Mouse (Mus musculus) heart, embryonic 15.5 days (tissue): ENCODE results near the gene Ppef1. TPM values are rescaled to one million over a fixed set of nuclear protein-coding genes. Genes with fewer than 3 reads are reported as not detected.

ENCODE experiments used
- ATAC-seq: fragments of 200-750 bp; cut with Nextera tagmentation; replicated peaks from 2 replicates; pipeline ENCODE4 v1.8.0; 2017; ENCODE audit warnings: low read depth, moderate TSS enrichment; ENCODE audit not compliant: insufficient number of reproducible peaks, insufficient read depth, low FRiP score
- H3K27ac ChIP-seq: fragments of 300-500 bp; sonication (generic); 2 replicates; pipeline ENCODE4 v1.5.1; 2015; ENCODE audit warnings: mild to moderate bottlenecking, inconsistent platforms
- H3K27me3 ChIP-seq: fragments of 300-500 bp; sonication (generic); 2 replicates; pipeline ENCODE4 v1.6.1; 2015; ENCODE audit warnings: inconsistent platforms
- H3K36me3 ChIP-seq: fragments of 300-500 bp; sonication (generic); 2 replicates; pipeline ENCODE4 v1.6.1; 2015; ENCODE audit warnings: mild to moderate bottlenecking, inconsistent platforms
- H3K4me1 ChIP-seq: fragments of 300-500 bp; sonication (generic); replicated peaks from 2 replicates; pipeline ENCODE4 v1.6.1; 2015; ENCODE audit warnings: inconsistent platforms
- H3K4me2 ChIP-seq: fragments of 300-500 bp; sonication (generic); 2 replicates; pipeline ENCODE4 v1.6.1; 2015; ENCODE audit warnings: inconsistent platforms, mild to moderate bottlenecking, moderate library complexity
- H3K4me3 ChIP-seq: fragments of 300-500 bp; sonication (generic); 2 replicates; pipeline ENCODE4 v1.5.1; 2015; ENCODE audit warnings: mild to moderate bottlenecking, inconsistent platforms
- H3K9ac ChIP-seq: fragments of 300-500 bp; sonication (generic); 2 replicates; pipeline ENCODE4 v1.6.1; 2015; ENCODE audit warnings: mild to moderate bottlenecking, inconsistent platforms
- H3K9me3 ChIP-seq: fragments of 300-500 bp; sonication (generic); replicated peaks from 2 replicates; pipeline ENCODE4 v1.6.1; 2016; ENCODE audit warnings: inconsistent platforms
- WGBS: fragments of 180-500 bp; shearing (Covaris S2); methylation state at CpG from one replicate; pipeline ENCODE4 v1.1.7; 2015; ENCODE audit warnings: mixed read lengths; 5-methylcytosine and 5-hydroxymethylcytosine counted together
- polyA plus RNA-seq: library from polyadenylated mRNA; unstranded; fragments of >200 nt; fragmentation: Nextera tagmentation; extraction: Ambion mirVana; gene quantifications from 2 replicates; pipeline ENCODE4 v1.2.1, GENCODE M21; 2015

The Ppef1 gene
- polyA plus RNA-seq, 1 experiment from 2014 or later: 0.11 TPM

DNA sequence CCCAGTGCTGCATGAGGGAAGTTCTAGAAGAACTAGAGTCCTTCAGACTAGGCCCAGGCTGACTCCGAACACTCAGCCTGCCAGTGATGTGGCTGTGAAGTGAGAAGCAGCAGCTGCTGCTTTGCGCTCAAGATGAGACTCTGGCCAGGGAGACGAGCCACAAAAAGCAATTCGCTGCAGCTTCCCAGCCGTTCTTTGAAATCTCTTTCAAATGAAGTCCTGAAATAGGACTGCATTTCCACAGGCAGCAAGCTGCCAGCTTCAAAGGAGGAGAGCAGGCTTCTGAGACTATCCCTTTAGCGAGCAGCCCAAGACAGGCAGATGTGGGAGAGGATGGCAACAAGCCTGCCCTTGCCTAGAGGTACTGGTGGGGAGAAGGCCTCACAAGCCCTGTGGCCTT is 142.6 kb downstream of the Ppef1 start:
- H3K4me3 ChIP-seq: no peak overlapping the region
- ATAC-seq: no peak
- no peaks in the 10 kb centered on the region for H3K9me3 ChIP-seq
- H3K27me3 ChIP-seq: no peaks in the 10 kb centered on the region
- peak overlapping the region; percentile 25 for H3K27ac ChIP-seq
- no peaks in the 10 kb centered on the region for H3K36me3 ChIP-seq
- WGBS: 73% methylated on average over 6 of the region's 6 CpGs
- H3K4me1 ChIP-seq: peaks cover 8% of the 10 kb centered on the region
- no peak overlapping the region for H3K9ac ChIP-seq
- no peak overlapping the region for H3K4me2 ChIP-seq

DNA sequence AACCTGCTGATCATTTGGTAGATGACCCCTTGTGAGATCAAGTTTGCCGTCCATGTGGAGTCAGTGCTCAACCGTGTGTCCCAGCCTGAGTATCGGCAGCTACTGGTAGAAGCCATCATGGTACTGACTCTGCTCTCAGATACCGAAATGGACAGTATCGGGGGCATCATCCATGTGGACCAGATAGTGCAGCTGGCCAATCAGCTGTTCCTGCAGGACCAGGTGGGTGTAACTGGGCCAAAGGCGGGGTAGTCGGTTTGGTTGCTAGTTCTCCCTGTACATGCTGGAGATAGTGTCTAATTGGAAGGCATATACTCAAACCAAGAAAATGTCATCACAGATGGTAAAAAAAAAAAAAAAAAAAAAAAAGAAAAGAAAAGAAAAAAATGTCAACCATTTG is 145.4 kb downstream of the Ppef1 start:
- H3K4me2 ChIP-seq: no peak overlapping the region
- H3K4me3 ChIP-seq: no peak overlapping the region
- 88% methylated on average over 7 of the region's 7 CpGs for WGBS
- H3K4me1 ChIP-seq: peaks cover 10% of the 10 kb centered on the region
- no peak for ATAC-seq
- H3K36me3 ChIP-seq: no peaks in the 10 kb centered on the region
- no peak overlapping the region for H3K27ac ChIP-seq
- H3K9ac ChIP-seq: no peak overlapping the region
- no peaks in the 10 kb centered on the region for H3K27me3 ChIP-seq
- H3K9me3 ChIP-seq: no peaks in the 10 kb centered on the region

DNA sequence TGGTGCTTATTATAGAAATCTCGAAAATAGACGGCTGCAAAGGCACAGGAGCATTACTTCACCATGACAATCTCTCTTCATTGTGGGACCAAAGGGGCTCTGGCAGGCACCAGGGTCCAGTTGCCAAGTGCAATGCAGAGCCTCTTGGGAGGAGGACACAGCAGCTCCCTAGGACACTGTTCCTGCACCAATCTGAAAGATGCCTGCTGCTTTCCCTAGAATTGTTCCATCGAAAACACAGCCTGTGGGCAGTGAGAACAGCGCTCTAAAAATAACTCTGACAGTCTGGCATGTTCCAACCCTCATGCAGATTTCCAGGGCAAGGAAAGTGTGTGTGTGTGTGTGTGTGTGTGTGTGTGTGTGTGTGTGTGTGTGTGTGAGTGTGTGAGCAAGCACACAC is 147.0 kb downstream of the Ppef1 start:
- H3K4me3 ChIP-seq: no peak overlapping the region
- ATAC-seq: peak; percentile 66
- no peaks in the 10 kb centered on the region for H3K9me3 ChIP-seq
- no peaks in the 10 kb centered on the region for H3K27me3 ChIP-seq
- no peak overlapping the region for H3K9ac ChIP-seq
- no peaks in the 10 kb centered on the region for H3K36me3 ChIP-seq
- 49% methylated on average over 4 of the region's 4 CpGs for WGBS
- H3K27ac ChIP-seq: peak overlapping the region; percentile 90
- peaks cover 10% of the 10 kb centered on the region for H3K4me1 ChIP-seq
- H3K4me2 ChIP-seq: no peak overlapping the region

DNA sequence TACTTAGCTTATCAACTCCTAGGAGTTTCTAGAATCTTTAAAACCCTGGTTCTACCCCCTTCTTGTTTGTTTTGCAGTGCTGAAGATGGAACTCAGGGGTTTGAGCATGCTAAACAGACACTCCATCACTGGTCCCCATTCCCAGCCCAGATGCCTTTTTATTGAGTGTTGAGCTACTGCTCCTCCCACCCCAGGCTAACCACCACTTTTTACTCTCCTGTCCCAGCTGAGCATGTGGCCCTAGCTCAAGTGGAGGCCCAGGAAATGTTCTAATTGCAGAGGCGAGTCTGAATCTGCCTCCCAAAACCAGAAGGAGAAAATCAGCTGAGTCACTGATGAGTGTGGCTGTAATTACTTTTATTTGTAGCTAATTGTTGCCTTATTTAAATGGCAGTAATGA is 150.5 kb downstream of the Ppef1 start:
- WGBS: 58% methylated on average over 1 of the region's 1 CpGs
- no peak for ATAC-seq

DNA sequence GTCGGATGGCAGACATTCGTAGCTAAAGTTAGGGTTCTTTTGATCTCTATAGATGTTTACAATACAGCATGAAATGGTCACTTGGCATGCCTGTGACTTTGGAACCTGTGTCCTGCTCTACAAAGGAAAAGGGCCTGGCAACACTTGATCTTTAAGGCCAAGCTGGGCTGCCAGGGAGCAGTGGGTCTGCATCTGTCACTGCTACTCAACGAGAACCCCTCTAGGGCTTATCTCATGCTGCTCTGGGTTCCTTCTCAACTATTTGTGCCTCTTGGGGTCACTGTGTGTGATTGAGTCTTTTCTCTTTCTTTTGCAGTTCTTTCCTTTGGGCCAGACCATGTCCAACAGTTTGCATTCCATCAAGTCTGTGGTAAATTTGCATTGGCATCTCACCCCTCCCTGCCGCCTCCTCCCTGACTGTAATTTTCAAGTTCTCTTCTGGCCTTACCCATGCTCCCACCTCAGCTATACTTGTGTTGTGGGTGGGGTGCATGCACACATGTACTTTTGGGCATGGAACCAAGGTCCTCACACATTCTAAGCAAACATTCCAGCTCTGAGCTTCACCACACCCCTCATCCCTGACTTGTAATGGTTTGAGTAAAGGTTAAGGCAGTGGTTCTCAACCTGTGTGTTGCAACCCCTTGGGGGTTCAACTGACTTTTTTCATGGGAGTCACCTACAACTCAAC is 151.3 kb downstream of the Ppef1 start:
- Histone ChIP-seq H3K27ac (no peak overlapping the region), H3K4me1 (peaks cover 10% of the 10 kb centered on the region), H3K9me3 (no peaks in the 10 kb centered on the region), H3K9ac (no peak overlapping the region), H3K36me3 (no peaks in the 10 kb centered on the region), H3K4me2 (no peak overlapping the region), H3K4me3 (no peak overlapping the region), H3K27me3 (no peaks in the 10 kb centered on the region)
- ATAC-seq: no peak
- 90% methylated on average over 4 of the region's 4 CpGs for WGBS

More for the DNA sequence above, 150.5 kb downstream of the Ppef1 start:
- Histone ChIP-seq H3K4me3 (no peak overlapping the region), H3K9me3 (no peaks in the 10 kb centered on the region), H3K4me2 (no peak overlapping the region), H3K9ac (no peak overlapping the region), H3K4me1 (peaks cover 10% of the 10 kb centered on the region), H3K27ac (no peak overlapping the region), H3K36me3 (no peaks in the 10 kb centered on the region), H3K27me3 (no peaks in the 10 kb centered on the region)

DNA sequence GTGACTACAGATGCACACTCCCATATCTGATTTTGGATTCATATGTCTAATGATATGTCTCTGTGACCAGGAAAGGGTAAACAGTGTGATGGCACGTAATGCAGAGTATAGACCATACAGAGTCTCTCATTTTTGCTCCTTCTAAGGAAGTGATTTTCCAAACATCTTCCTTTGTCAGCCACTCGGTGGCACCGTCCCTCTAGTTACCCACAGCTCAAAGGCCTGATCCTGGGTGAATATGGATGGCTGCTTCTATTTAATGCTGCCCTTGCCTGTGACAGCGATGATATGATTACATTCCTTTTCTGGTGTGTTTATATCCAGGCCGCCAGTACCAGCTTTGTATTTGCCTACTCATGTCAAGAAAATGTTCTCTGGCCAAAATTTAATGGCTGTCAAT is 152.0 kb downstream of the Ppef1 start:
- Histone ChIP-seq H3K27me3 (no peaks in the 10 kb centered on the region), H3K4me3 (no peak overlapping the region), H3K4me1 (peaks cover 7% of the 10 kb centered on the region; the same call in 1 of the 2 replicates), H3K4me2 (no peak overlapping the region), H3K36me3 (no peaks in the 10 kb centered on the region), H3K27ac (no peak overlapping the region), H3K9me3 (no peaks in the 10 kb centered on the region), H3K9ac (no peak overlapping the region)
- ATAC-seq: no peak
- WGBS: 59% methylated on average over 5 of the region's 5 CpGs

Other genes with a start within 250 kb of the Ppef1 start
- 20.1 and 21.7 TPM in 2 replicates for gene Phka2, start 233.6 kb downstream of the Ppef1 start, polyA plus RNA-seq
- gene Rs1, start 32.2 kb upstream of the Ppef1 start, polyA plus RNA-seq: not detected in 2 replicates
- gene Gja6, start 171.3 kb upstream of the Ppef1 start, polyA plus RNA-seq: 0.18 TPM in 1 of 2 replicates, not detected in the other